Mouse (Mus musculus): ENCODE measurements around the gene Pla2g2c.

GRCm38 (mm10) chr4:138729018-138729703 lies 4.6 kb downstream of the Pla2g2c start:
- TF ChIP-seq CTCF (IDR thresholded peaks at IDR 0.05; ENCODE audit: control insufficient read depth, insufficient read depth, insufficient read length) (no peak), MYOD1 (IDR thresholded peaks at IDR 0.05; ENCODE audit: control insufficient read depth, insufficient read length, low read depth) (no peak), CEBPB (IDR thresholded peaks at IDR 0.05; ENCODE audit: low read depth) (no peak), MYOG (IDR thresholded peaks at IDR 0.05; ENCODE audit: control insufficient read depth, extremely low read depth, insufficient read length) (no peak), FOSL1 (IDR thresholded peaks at IDR 0.05; ENCODE audit: insufficient read depth, low read length, poor library complexity, severe bottlenecking) (no peak), MAX (IDR thresholded peaks at IDR 0.05) (no peak), USF1 (IDR thresholded peaks at IDR 0.05; ENCODE audit: low read depth) (no peak)
